Mouse (Mus musculus): ENCODE measurements around the gene Polr3gl. TPM values are rescaled to one million over a fixed set of nuclear protein-coding genes. Genes with fewer than 3 reads are reported as not detected.

The Polr3gl gene
- polyA plus RNA-seq, 1 experiment from 2014 or later: 12.9 TPM

GRCm38 (mm10) chr3:96551203-96551602 lies 42.8 kb downstream of the Polr3gl start:
- peak; percentile 87 for TF ChIP-seq EP300 (IDR thresholded peaks at IDR 0.05; ENCODE audit: low read depth)
- peak; percentile 78 for TF ChIP-seq CTCF (IDR thresholded peaks at IDR 0.05; ENCODE audit: low read depth)
- WGBS (ENCODE audit: insufficient replicate concordance): 13% methylated on average over 8 of the region's 8 CpGs
- Histone ChIP-seq H3K9ac (replicated peaks) (no peak overlapping the region), H3K9me3 (ENCODE audit: low read length) (no peaks in the 10 kb centered on the region), H3K27me3 (ENCODE audit: insufficient read depth, low read length) (no peaks in the 10 kb centered on the region), H3K36me3 (replicated peaks; ENCODE audit: insufficient read depth, low read length) (no peaks in the 10 kb centered on the region), H3K4me1 (ENCODE audit: insufficient read depth) (peaks cover 30% of the 10 kb centered on the region), H3K4me3 (ENCODE audit: low read depth, low read length) (no peak overlapping the region), H3K4me2 (ENCODE audit: low read depth, low read length) (no peak overlapping the region), H3K27ac (ENCODE audit: low read depth) (peak overlapping the region; percentile 26; the same call in 1 of the 2 replicates)
- DNase-seq (peak; percentile 54), ATAC-seq (no peak)

- Histone ChIP-seq H3K4me1 (ENCODE audit: insufficient read depth) (peaks cover 22% of the 10 kb centered on the region), H3K4me3 (ENCODE audit: low read depth, low read length) (no peak overlapping the region), H3K4me2 (ENCODE audit: low read depth, low read length) (no peak overlapping the region), H3K9me3 (ENCODE audit: low read length) (no peaks in the 10 kb centered on the region), H3K9ac (replicated peaks) (no peak overlapping the region), H3K36me3 (replicated peaks; ENCODE audit: insufficient read depth, low read length) (no peaks in the 10 kb centered on the region), H3K27ac (ENCODE audit: low read depth) (no peak overlapping the region), H3K27me3 (ENCODE audit: insufficient read depth, low read length) (no peaks in the 10 kb centered on the region)
- WGBS (ENCODE audit: insufficient replicate concordance): 62% methylated on average over 5 of the region's 5 CpGs
- no peak for DNase-seq
- ATAC-seq: no peak
- TF ChIP-seq CTCF (IDR thresholded peaks at IDR 0.05; ENCODE audit: low read depth) (no peak), EP300 (IDR thresholded peaks at IDR 0.05; ENCODE audit: low read depth) (no peak)
Measured at GRCm38 (mm10) chr3:96549346-96549745, 44.6 kb downstream of the Polr3gl start.

- DNase-seq: no peak
- no peak for ATAC-seq
- Histone ChIP-seq H3K4me3 (ENCODE audit: low read depth, low read length) (no peak overlapping the region), H3K27ac (ENCODE audit: low read depth) (no peak overlapping the region), H3K36me3 (replicated peaks; ENCODE audit: insufficient read depth, low read length) (no peaks in the 10 kb centered on the region), H3K27me3 (ENCODE audit: insufficient read depth, low read length) (no peaks in the 10 kb centered on the region), H3K4me2 (ENCODE audit: low read depth, low read length) (no peak overlapping the region), H3K9me3 (ENCODE audit: low read length) (no peaks in the 10 kb centered on the region), H3K4me1 (ENCODE audit: insufficient read depth) (peaks cover 16% of the 10 kb centered on the region), H3K9ac (replicated peaks) (no peak overlapping the region)
- 77% methylated on average over 7 of the region's 7 CpGs for WGBS (ENCODE audit: insufficient replicate concordance)
- TF ChIP-seq EP300 (IDR thresholded peaks at IDR 0.05; ENCODE audit: low read depth) (no peak), CTCF (IDR thresholded peaks at IDR 0.05; ENCODE audit: low read depth) (no peak)
Measured at GRCm38 (mm10) chr3:96548824-96549223, 45.2 kb downstream of the Polr3gl start.

GRCm38 (mm10) chr3:96547389-96547960 lies 46.5 kb downstream of the Polr3gl start:
- Histone ChIP-seq H3K36me3 (replicated peaks; ENCODE audit: insufficient read depth, low read length) (no peaks in the 10 kb centered on the region), H3K4me2 (ENCODE audit: low read depth, low read length) (peak overlapping the region; percentile 26; the same call in 1 of the 2 replicates), H3K9me3 (ENCODE audit: low read length) (no peaks in the 10 kb centered on the region), H3K27me3 (ENCODE audit: insufficient read depth, low read length) (no peaks in the 10 kb centered on the region), H3K27ac (ENCODE audit: low read depth) (no peak overlapping the region), H3K4me1 (ENCODE audit: insufficient read depth) (peaks cover 16% of the 10 kb centered on the region), H3K9ac (replicated peaks) (no peak overlapping the region), H3K4me3 (ENCODE audit: low read depth, low read length) (no peak overlapping the region)
- peak; percentile 91 for TF ChIP-seq CTCF (IDR thresholded peaks at IDR 0.05; ENCODE audit: low read depth)
- no peak for TF ChIP-seq EP300 (IDR thresholded peaks at IDR 0.05; ENCODE audit: low read depth)
- DNase-seq (peak; percentile 85), ATAC-seq (peak; percentile 37)
- WGBS (ENCODE audit: insufficient replicate concordance): 14% methylated on average over 14 of the region's 14 CpGs

GRCm38 (mm10) chr3:96546880-96547279 lies 47.1 kb downstream of the Polr3gl start:
- TF ChIP-seq CTCF (IDR thresholded peaks at IDR 0.05; ENCODE audit: low read depth) (no peak), EP300 (IDR thresholded peaks at IDR 0.05; ENCODE audit: low read depth) (no peak)
- no peak for ATAC-seq
- Histone ChIP-seq H3K36me3 (replicated peaks; ENCODE audit: insufficient read depth, low read length) (no peaks in the 10 kb centered on the region), H3K9me3 (ENCODE audit: low read length) (no peaks in the 10 kb centered on the region), H3K4me1 (ENCODE audit: insufficient read depth) (peaks cover 15% of the 10 kb centered on the region), H3K4me2 (ENCODE audit: low read depth, low read length) (no peak overlapping the region), H3K27ac (ENCODE audit: low read depth) (no peak overlapping the region), H3K4me3 (ENCODE audit: low read depth, low read length) (no peak overlapping the region), H3K9ac (replicated peaks) (no peak overlapping the region), H3K27me3 (ENCODE audit: insufficient read depth, low read length) (no peaks in the 10 kb centered on the region)
- 44% methylated on average over 4 of the region's 4 CpGs for WGBS (ENCODE audit: insufficient replicate concordance)
- no peak for DNase-seq

GRCm38 (mm10) chr3:96545565-96545964 lies 48.4 kb downstream of the Polr3gl start:
- H3K9me3 ChIP-seq (ENCODE audit: low read length): no peaks in the 10 kb centered on the region
- DNase-seq (no peak), ATAC-seq (no peak)
- H3K9ac ChIP-seq (replicated peaks): no peak overlapping the region
- WGBS (ENCODE audit: insufficient replicate concordance): 28% methylated on average over 1 of the region's 1 CpGs
- no peak overlapping the region for H3K27ac ChIP-seq (ENCODE audit: low read depth)
- no peaks in the 10 kb centered on the region for H3K27me3 ChIP-seq (ENCODE audit: insufficient read depth, low read length)
- no peak overlapping the region for H3K4me2 ChIP-seq (ENCODE audit: low read depth, low read length)
- no peak overlapping the region for H3K4me3 ChIP-seq (ENCODE audit: low read depth, low read length)
- no peaks in the 10 kb centered on the region for H3K36me3 ChIP-seq (replicated peaks; ENCODE audit: insufficient read depth, low read length)
- TF ChIP-seq CTCF (IDR thresholded peaks at IDR 0.05; ENCODE audit: low read depth) (peak; percentile 46; the same call in 1 of the 2 replicates), EP300 (IDR thresholded peaks at IDR 0.05; ENCODE audit: low read depth) (no peak)
- peaks cover 5% of the 10 kb centered on the region; the same call in 1 of the 2 replicates for H3K4me1 ChIP-seq (ENCODE audit: insufficient read depth)
